12 mouse cellular contexts compared by ENCODE assay signal in genomic region chr7:25086656-25087055, GRCm38 (mm10). TPM values are rescaled to one million over a fixed set of nuclear protein-coding genes. Genes with fewer than 3 reads are reported as not detected.
DNase-seq lines count a peak whose midpoint lies in the region; ATAC-seq and TF ChIP-seq lines count a peak whose summit lies in the region.
"Had no signal": no experiment of that assay in that cellular context is flagged by ENCODE, and none has a peak within 500 bp of the region (broad histone marks: within the 10 kb centered on the region; RNA-seq: fewer than 3 reads in every experiment).

No protein-coding gene starts in this region.

- H3K79me2 ChIP-seq in MEL (ENCODE audit: control insufficient read depth, insufficient read depth, low read length, poor library complexity): peaks cover 2% of the 10 kb centered on the region; the same call in 1 of the 2 replicates

- no peak for TF ChIP-seq EP300 in heart, postnatal 0 days (IDR thresholded peaks at IDR 0.05; ENCODE audit: low read depth)
- no peak for TF ChIP-seq EP300 in MEL (IDR thresholded peaks at IDR 0.05; ENCODE audit: low read depth in 1 of 2, low read length in 2 of 2)

- H3K4me3 ChIP-seq in heart, postnatal 0 days (ENCODE audit: low read depth, low read length): no peak overlapping the region
- H3K4me3 ChIP-seq in heart, embryonic 11.5 days (ENCODE audit: low read depth, low read length): no peak overlapping the region
- H3K4me3 ChIP-seq in lung, embryonic 14.5 days (ENCODE audit: low read depth, low read length): no peak overlapping the region
- no peak overlapping the region for H3K4me3 ChIP-seq in MEL (ENCODE audit: control insufficient read depth in 1 of 2, insufficient read depth in 1 of 2, low read depth in 2 of 2, low read length in 2 of 2)

- no peaks in the 10 kb centered on the region for H3K4me1 ChIP-seq in heart, postnatal 0 days (ENCODE audit: control insufficient read depth, insufficient read depth)
- peaks cover 7% of the 10 kb centered on the region for H3K4me1 ChIP-seq in heart, embryonic 11.5 days (ENCODE audit: control insufficient read depth, insufficient read depth, low read length)
- 0 out of 2 replicates have a peak, but pooled peaks cover 7% of the 10 kb centered on the region for H3K4me1 ChIP-seq in lung, embryonic 14.5 days (ENCODE audit: insufficient read depth)
- peaks cover 3 to 24% of the 10 kb centered on the region in 2 experiments; a peak in 3 of 4 replicates for H3K4me1 ChIP-seq in MEL (ENCODE audit: control insufficient read depth in 1 of 2, insufficient read depth in 2 of 2, low read length in 2 of 2)

- peak; percentile 43 for TF ChIP-seq CTCF in heart, postnatal 0 days (IDR thresholded peaks at IDR 0.05; ENCODE audit: low read depth)
- TF ChIP-seq CTCF in lung, embryonic 14.5 days (IDR thresholded peaks at IDR 0.05; ENCODE audit: low read depth): peak; percentile 54
- peak; percentile 28 to 69 (median 61); a peak in 5 of 6 replicates for TF ChIP-seq CTCF in MEL (IDR thresholded peaks at IDR 0.05 in 2 of 3, conservative IDR thresholded peaks at IDR 0.05 in 1 of 3; ENCODE audit: control insufficient read depth in 1 of 3, insufficient read depth in 1 of 3, low read depth in 2 of 3, low read length in 3 of 3, poor library complexity in 1 of 3, severe bottlenecking in 1 of 3)

- no peaks in the 10 kb centered on the region for H3K27me3 ChIP-seq in heart, postnatal 0 days (ENCODE audit: control insufficient read depth, insufficient read depth, low read length)
- peaks cover 5% of the 10 kb centered on the region for H3K27me3 ChIP-seq in heart, embryonic 11.5 days (ENCODE audit: control insufficient read depth, insufficient read depth, low read length)
- H3K27me3 ChIP-seq in lung, embryonic 14.5 days (ENCODE audit: insufficient read depth, low read length): no peaks in the 10 kb centered on the region
- no peaks in the 10 kb centered on the region for H3K27me3 ChIP-seq in MEL (ENCODE audit: control insufficient read depth in 1 of 2, insufficient read depth in 2 of 2, low read length in 2 of 2)

- TF ChIP-seq RAD21 in MEL (IDR thresholded peaks at IDR 0.05; ENCODE audit: low read depth, low read length): peak; percentile 32

- H3K36me3 ChIP-seq in heart, postnatal 0 days (replicated peaks; ENCODE audit: control insufficient read depth, insufficient read depth, low read length): peaks cover 27% of the 10 kb centered on the region
- peaks cover 23% of the 10 kb centered on the region for H3K36me3 ChIP-seq in heart, embryonic 11.5 days (ENCODE audit: control insufficient read depth, insufficient read depth, low read length)
- H3K36me3 ChIP-seq in lung, embryonic 14.5 days (ENCODE audit: insufficient read depth): peaks cover 42% of the 10 kb centered on the region
- H3K36me3 ChIP-seq in MEL (ENCODE audit: control insufficient read depth in 1 of 2, insufficient read depth in 2 of 2, low read length in 2 of 2): peaks cover 4 to 22% of the 10 kb centered on the region in 2 experiments

- no peak overlapping the region for H3K27ac ChIP-seq in heart, postnatal 0 days (ENCODE audit: low read depth)
- no peak overlapping the region for H3K27ac ChIP-seq in heart, embryonic 11.5 days (ENCODE audit: low read depth, low read length)
- H3K27ac ChIP-seq in lung, embryonic 14.5 days (ENCODE audit: low read depth): no peak overlapping the region
- no peak overlapping the region for H3K27ac ChIP-seq in MEL (ENCODE audit: control insufficient read depth, low read depth, low read length)

- H3K9ac ChIP-seq in heart, postnatal 0 days (replicated peaks; ENCODE audit: low read depth, low read length): no peak overlapping the region
- H3K9ac ChIP-seq in heart, embryonic 11.5 days (ENCODE audit: low read depth, low read length): no peak overlapping the region
- H3K9ac ChIP-seq in lung, embryonic 14.5 days: no peak overlapping the region
- no peak overlapping the region for H3K9ac ChIP-seq in MEL (ENCODE audit: control insufficient read depth, low read depth, low read length, poor library complexity, severe bottlenecking)

- no peaks in the 10 kb centered on the region for H3K9me3 ChIP-seq in heart, postnatal 0 days (replicated peaks; ENCODE audit: control insufficient read depth, low read length)
- H3K9me3 ChIP-seq in heart, embryonic 11.5 days (replicated peaks; ENCODE audit: control insufficient read depth, low read length): no peaks in the 10 kb centered on the region
- no peaks in the 10 kb centered on the region for H3K9me3 ChIP-seq in lung, embryonic 14.5 days (ENCODE audit: low read depth, low read length)
- no peaks in the 10 kb centered on the region for H3K9me3 ChIP-seq in MEL (replicated peaks; ENCODE audit: insufficient read depth, low read length)

- TF ChIP-seq POLR2A in MEL (IDR thresholded peaks at IDR 0.05; ENCODE audit: control insufficient read depth in 1 of 2, insufficient read depth in 1 of 2, low read depth in 1 of 2, low read length in 2 of 2, poor library complexity in 1 of 2): no peak

- WGBS in heart, postnatal 0 days: 64% methylated on average over 3 of the region's 3 CpGs
- 49% methylated on average over 3 of the region's 3 CpGs for WGBS in heart, embryonic 11.5 days (ENCODE audit: insufficient replicate concordance)
- 49% methylated on average over 3 of the region's 3 CpGs for WGBS in lung, embryonic 14.5 days

- no peak overlapping the region for H3K4me2 ChIP-seq in heart, postnatal 0 days (ENCODE audit: low read depth, low read length)
- H3K4me2 ChIP-seq in heart, embryonic 11.5 days: no peak overlapping the region
- no peak overlapping the region for H3K4me2 ChIP-seq in lung, embryonic 14.5 days

- no peak for DNase-seq in heart, postnatal 0 days (ENCODE audit: low spot score)
- DNase-seq in lung, embryonic 14.5 days: no peak
- DNase-seq in lung, adult 18-20 months: no peak
- peak; percentile 46 for DNase-seq in MEL (ENCODE audit: low read depth, low spot score)
- DNase-seq in naive thymus-derived CD4-positive, alpha-beta T cell, adult 2 months (ENCODE audit: low read depth): peak; percentile 54
- DNase-seq in neural tube, embryonic 10.5 days (ENCODE audit: extremely low spot score, low spot score): no peak
- DNase-seq in kidney, postnatal 14 days: no peak
- DNase-seq: adrenal gland, postnatal 10 days; gastrocnemius, postnatal 25 days; lung, postnatal 10 days; right cerebral cortex, postnatal 4 days had no signal

- no peak for ATAC-seq in heart, postnatal 0 days (ENCODE audit: insufficient read depth, low read depth)
- ATAC-seq in heart, embryonic 11.5 days (replicated peaks; ENCODE audit: insufficient number of reproducible peaks, low FRiP score, low TSS enrichment): no peak
- ATAC-seq in lung, embryonic 14.5 days (ENCODE audit: insufficient read depth): no peak

TF ChIP-seq in MEL, 35 proteins besides CTCF, POLR2A, EP300 and RAD21:
- TF ChIP-seq ZC3H11A (IDR thresholded peaks at IDR 0.05; ENCODE audit: low read depth, low read length): peak; percentile 12; the same call in 1 of the 2 replicates
- TF ChIP-seq UBTF (IDR thresholded peaks at IDR 0.05; ENCODE audit: borderline replicate concordance, insufficient read depth, low read depth, low read length): no peak
- TF ChIP-seq SMC3 (IDR thresholded peaks at IDR 0.05; ENCODE audit: low read depth, low read length): peak; percentile 52
- TF ChIP-seq GATA1 (IDR thresholded peaks at IDR 0.05; ENCODE audit: low read depth, low read length): no peak
- TF ChIP-seq JUND (IDR thresholded peaks at IDR 0.05; ENCODE audit: low read depth, low read length): no peak
- TF ChIP-seq MAX (IDR thresholded peaks at IDR 0.05; ENCODE audit: low read length): no peak
- no peak for TF ChIP-seq GABPA (IDR thresholded peaks at IDR 0.05; ENCODE audit: low read depth, low read length)

RNA-seq across cellular contexts. Expression of gene Zfp574, which starts 14.3 kb away (rescaled TPM):
- total RNA-seq in heart, postnatal 0 days (2014; rRNA removed; ENCODE audit: low replicate concordance): 9.8 and 12.0 TPM in 2 replicates
- 11.2 and 11.6 TPM in 2 replicates for polyA plus RNA-seq in heart, postnatal 0 days (2015; fragmentation: Nextera tagmentation; extraction: Ambion mirVana)
- polyA plus RNA-seq in heart, embryonic 11.5 days (2014; fragmentation: Nextera tagmentation; extraction: Ambion mirVana): 14.9 and 15.7 TPM in 2 replicates
- 29.9 and 30.7 TPM in 2 replicates for polyA plus RNA-seq in lung, embryonic 14.5 days (2014; fragmentation: Nextera tagmentation; extraction: Ambion mirVana)
- 15.0 and 16.3 TPM in 2 replicates for total RNA-seq in MEL (2012; rRNA removed)
- 10 to 100 TPM in 1 of 2 experiments, not detected in 1; 30.2 TPM for polyA plus RNA-seq in MEL (2012; ENCODE audit: insufficient read depth in 1 of 2, insufficient read length in 2 of 2, low read depth in 1 of 2, low replicate concordance in 2 of 2, missing spikeins in 1 of 2)

RNA-seq across cellular contexts. Expression of gene Grik5, which starts 14.5 kb away (rescaled TPM):
- 16.2 and 21.5 TPM in 2 replicates for total RNA-seq in heart, postnatal 0 days (2014; rRNA removed; ENCODE audit: low replicate concordance)
- polyA plus RNA-seq in heart, postnatal 0 days (2015; fragmentation: Nextera tagmentation; extraction: Ambion mirVana): 1.5 and 1.6 TPM in 2 replicates
- polyA plus RNA-seq in heart, embryonic 11.5 days (2014; fragmentation: Nextera tagmentation; extraction: Ambion mirVana): 5.7 and 8.1 TPM in 2 replicates
- 6.7 and 6.8 TPM in 2 replicates for polyA plus RNA-seq in lung, embryonic 14.5 days (2014; fragmentation: Nextera tagmentation; extraction: Ambion mirVana)
- 3.5 and 4.6 TPM in 2 replicates for total RNA-seq in MEL (2012; rRNA removed)
- polyA plus RNA-seq in MEL (2012; ENCODE audit: insufficient read depth in 1 of 2, insufficient read length in 2 of 2, low read depth in 1 of 2, low replicate concordance in 2 of 2, missing spikeins in 1 of 2): 10 to 100 TPM in 1 of 2 experiments, not detected in 1; 22.0 TPM

Comparison
In these comparisons a context has a peak if more than half of its experiments do, and no peak if none do; other contexts are left out.
1. DNase-seq: peak in MEL (single experiment) and naive thymus-derived CD4-positive, alpha-beta T cell, adult 2 months (single experiment); none in heart, postnatal 0 days (single experiment), lung, embryonic 14.5 days (single experiment), lung, adult 18-20 months (0 of 2), neural tube, embryonic 10.5 days (single experiment) and kidney, postnatal 14 days (single experiment).
2. Peak in every context shown above with its lines, with median percentiles within 50 percentile points of each other: CTCF ChIP-seq.